Mouse (Mus musculus) heart, embryonic 15.5 days (tissue): ENCODE data around the gene Ropn1. TPM values are rescaled to one million over a fixed set of nuclear protein-coding genes. Genes with fewer than 3 reads are reported as not detected.

Experiments used
- ATAC-seq: fragments of 200-750 bp; cut with Nextera tagmentation; replicated peaks from 2 replicates; pipeline ENCODE4 v1.8.0; 2017; ENCODE audit warnings: low read depth, moderate TSS enrichment; ENCODE audit not compliant: insufficient number of reproducible peaks, insufficient read depth, low FRiP score
- H3K27ac ChIP-seq: fragments of 300-500 bp; sonication (generic); 2 replicates; pipeline ENCODE4 v1.5.1; 2015; ENCODE audit warnings: mild to moderate bottlenecking, inconsistent platforms
- H3K27me3 ChIP-seq: fragments of 300-500 bp; sonication (generic); 2 replicates; pipeline ENCODE4 v1.6.1; 2015; ENCODE audit warnings: inconsistent platforms
- H3K36me3 ChIP-seq: fragments of 300-500 bp; sonication (generic); 2 replicates; pipeline ENCODE4 v1.6.1; 2015; ENCODE audit warnings: mild to moderate bottlenecking, inconsistent platforms
- H3K4me1 ChIP-seq: fragments of 300-500 bp; sonication (generic); replicated peaks from 2 replicates; pipeline ENCODE4 v1.6.1; 2015; ENCODE audit warnings: inconsistent platforms
- H3K4me2 ChIP-seq: fragments of 300-500 bp; sonication (generic); 2 replicates; pipeline ENCODE4 v1.6.1; 2015; ENCODE audit warnings: inconsistent platforms, mild to moderate bottlenecking, moderate library complexity
- H3K4me3 ChIP-seq: fragments of 300-500 bp; sonication (generic); 2 replicates; pipeline ENCODE4 v1.5.1; 2015; ENCODE audit warnings: mild to moderate bottlenecking, inconsistent platforms
- H3K9ac ChIP-seq: fragments of 300-500 bp; sonication (generic); 2 replicates; pipeline ENCODE4 v1.6.1; 2015; ENCODE audit warnings: mild to moderate bottlenecking, inconsistent platforms
- H3K9me3 ChIP-seq: fragments of 300-500 bp; sonication (generic); replicated peaks from 2 replicates; pipeline ENCODE4 v1.6.1; 2016; ENCODE audit warnings: inconsistent platforms
- WGBS: fragments of 180-500 bp; shearing (Covaris S2); methylation state at CpG from one replicate; pipeline ENCODE4 v1.1.7; 2015; ENCODE audit warnings: mixed read lengths; 5-methylcytosine and 5-hydroxymethylcytosine counted together
- polyA plus RNA-seq: library from polyadenylated mRNA; unstranded; fragments of >200 nt; fragmentation: Nextera tagmentation; extraction: Ambion mirVana; gene quantifications from 2 replicates; pipeline ENCODE4 v1.2.1, GENCODE M21; 2015

Gene Ropn1
- 0.24 and 0.38 TPM in 2 replicates for polyA plus RNA-seq

DNA sequence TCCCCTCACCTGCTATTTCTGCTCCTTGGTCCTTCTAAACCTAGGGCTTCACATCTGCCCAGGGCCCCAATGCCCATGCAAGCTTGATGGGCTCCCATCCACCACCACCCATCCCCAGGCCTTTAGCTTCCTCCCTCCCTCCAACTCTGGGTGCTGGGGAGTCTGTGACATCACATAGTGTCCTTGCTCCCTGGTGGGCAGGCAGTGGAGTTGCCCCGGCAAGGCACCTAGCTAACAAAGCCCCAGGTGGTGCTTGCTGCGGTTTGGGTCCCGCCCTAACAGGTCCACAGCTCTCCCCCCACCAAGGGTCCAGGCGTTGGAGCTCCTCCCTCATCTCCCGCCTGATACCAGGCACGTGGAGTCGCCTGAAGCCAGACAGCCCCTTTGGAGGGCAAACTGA is at the start of gene Ropn1:
TSS of gene Ropn1 (plus strand) at position 301 of the 400 bp plus-strand sequence.
- H3K36me3 ChIP-seq = no peaks in the 10 kb centered on the region

DNA sequence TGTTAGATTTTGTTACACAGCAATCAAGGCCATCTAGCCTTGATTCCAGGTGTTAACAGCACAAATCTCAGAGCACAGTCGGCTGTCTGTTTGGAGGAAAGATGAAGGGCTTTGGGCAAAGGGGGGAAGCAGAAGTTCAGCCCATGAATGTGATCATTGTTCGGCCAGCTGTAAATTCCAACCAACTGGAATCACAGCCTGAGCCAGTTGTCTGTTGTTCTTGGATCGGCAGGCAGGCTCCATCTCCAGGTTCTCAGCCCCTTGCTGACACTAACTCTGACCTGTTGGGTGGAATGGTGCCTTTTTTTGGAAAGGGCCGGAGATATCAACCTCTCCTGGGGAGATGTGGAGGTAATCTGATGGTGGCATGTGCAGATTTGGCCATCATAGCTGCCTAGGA is 47.8 kb upstream of the Ropn1 start:
- Histone ChIP-seq H3K4me2 (no peak overlapping the region), H3K9ac (no peak overlapping the region), H3K9me3 (no peaks in the 10 kb centered on the region), H3K4me3 (no peak overlapping the region), H3K4me1 (0 out of 2 replicates have a peak, but pooled peaks cover 2% of the 10 kb centered on the region), H3K36me3 (no peaks in the 10 kb centered on the region), H3K27ac (no peak overlapping the region), H3K27me3 (no peaks in the 10 kb centered on the region)
- WGBS = 51% methylated on average over 4 of the region's 4 CpGs
- ATAC-seq = no peak

More for the DNA sequence above, at the start of gene Ropn1:
- Histone ChIP-seq H3K9me3 (no peaks in the 10 kb centered on the region), H3K27me3 (no peaks in the 10 kb centered on the region), H3K4me2 (no peak within 1 kb of the TSS), H3K4me1 (no peaks in the 10 kb centered on the region), H3K27ac (no peak within 1 kb of the TSS), H3K9ac (no peak within 1 kb of the TSS), H3K4me3 (no peak within 1 kb of the TSS)
- ATAC-seq = no peak
- 46% methylated on average over 7 of the region's 7 CpGs for WGBS

- Histone ChIP-seq H3K36me3 (no peaks in the 10 kb centered on the region), H3K4me2 (no peak overlapping the region), H3K27ac (no peak overlapping the region), H3K27me3 (no peaks in the 10 kb centered on the region), H3K9ac (no peak overlapping the region), H3K4me1 (0 out of 2 replicates have a peak, but pooled peaks cover 2% of the 10 kb centered on the region), H3K9me3 (no peaks in the 10 kb centered on the region), H3K4me3 (no peak overlapping the region)
- ATAC-seq = no peak
- WGBS = 52% methylated on average over 4 of the region's 4 CpGs
Observed at GRCm38 (mm10) chr16:34603076-34603475, 46.6 kb upstream of the Ropn1 start.

GRCm38 (mm10) chr16:34603854-34604253 is 45.9 kb upstream of the Ropn1 start:
- Histone ChIP-seq H3K4me1 (0 out of 2 replicates have a peak, but pooled peaks cover 2% of the 10 kb centered on the region), H3K4me2 (no peak overlapping the region), H3K4me3 (no peak overlapping the region), H3K27me3 (no peaks in the 10 kb centered on the region), H3K9ac (no peak overlapping the region), H3K27ac (no peak overlapping the region), H3K36me3 (no peaks in the 10 kb centered on the region), H3K9me3 (no peaks in the 10 kb centered on the region)
- ATAC-seq = no peak
- WGBS = 65% methylated on average over 6 of the region's 6 CpGs

- no peak overlapping the region for H3K4me3 ChIP-seq
- no peak for ATAC-seq
- H3K27me3 ChIP-seq = no peaks in the 10 kb centered on the region
- H3K27ac ChIP-seq = no peak overlapping the region
- no peak overlapping the region for H3K9ac ChIP-seq
- H3K4me2 ChIP-seq = no peak overlapping the region
- WGBS = 21% methylated on average over 3 of the region's 3 CpGs
- H3K4me1 ChIP-seq = 0 out of 2 replicates have a peak, but pooled peaks cover 2% of the 10 kb centered on the region
- H3K36me3 ChIP-seq = no peaks in the 10 kb centered on the region
- no peaks in the 10 kb centered on the region for H3K9me3 ChIP-seq
Observed at GRCm38 (mm10) chr16:34605679-34606078, 44.0 kb upstream of the Ropn1 start.

DNA sequence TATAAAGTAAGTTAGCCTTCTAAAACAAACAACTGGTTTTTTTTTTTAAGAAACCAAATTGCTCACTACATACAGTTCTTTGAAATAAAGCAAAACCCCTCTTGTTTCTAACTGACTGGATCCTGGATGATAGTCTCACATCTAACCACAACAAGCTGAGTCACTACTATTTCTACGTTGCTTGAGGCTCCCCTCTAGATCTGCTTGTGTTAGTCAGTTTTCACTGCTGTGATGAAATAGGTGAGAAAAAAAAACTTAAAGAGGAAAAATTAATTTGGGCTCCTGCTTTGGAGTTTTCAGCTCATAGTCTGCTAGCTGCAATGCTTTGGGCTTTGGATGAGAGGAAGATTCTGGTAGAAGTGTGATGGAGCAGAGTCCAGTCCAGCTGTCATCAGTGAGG is 39.6 kb upstream of the Ropn1 start:
- ATAC-seq = no peak
- WGBS = 67% methylated on average over 1 of the region's 1 CpGs
- no peaks in the 10 kb centered on the region for H3K4me1 ChIP-seq

DNA sequence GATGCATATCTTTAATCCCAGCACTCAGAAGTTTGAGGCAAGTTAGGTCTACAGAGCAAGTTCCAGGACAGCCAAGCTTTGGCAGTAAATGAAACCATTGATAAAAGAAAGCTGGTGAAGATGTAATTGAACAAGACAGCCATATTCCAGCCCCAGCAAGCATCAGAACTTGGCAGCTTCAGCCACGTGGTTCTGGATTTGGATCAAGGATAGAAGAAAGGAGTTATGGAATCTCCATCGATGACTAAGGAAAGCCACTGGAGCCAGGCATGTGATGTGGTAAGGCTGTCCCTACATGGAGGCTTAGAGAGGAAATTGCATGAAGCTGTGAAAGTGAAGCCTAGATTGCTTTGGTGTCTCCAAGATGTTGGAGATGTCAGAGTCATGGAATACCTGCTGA is 35.7 kb upstream of the Ropn1 start:
- no peaks in the 10 kb centered on the region for H3K36me3 ChIP-seq
- no peak for ATAC-seq
- no peaks in the 10 kb centered on the region for H3K4me1 ChIP-seq
- no peaks in the 10 kb centered on the region for H3K9me3 ChIP-seq
- H3K27ac ChIP-seq = no peak overlapping the region
- no peaks in the 10 kb centered on the region for H3K27me3 ChIP-seq
- H3K4me3 ChIP-seq = no peak overlapping the region
- H3K4me2 ChIP-seq = no peak overlapping the region
- H3K9ac ChIP-seq = no peak overlapping the region
- WGBS = 65% methylated on average over 2 of the region's 2 CpGs

More for the DNA sequence above, 39.6 kb upstream of the Ropn1 start:
- Histone ChIP-seq H3K9me3 (no peaks in the 10 kb centered on the region), H3K4me3 (no peak overlapping the region), H3K4me2 (no peak overlapping the region), H3K27ac (no peak overlapping the region), H3K36me3 (no peaks in the 10 kb centered on the region), H3K27me3 (no peaks in the 10 kb centered on the region), H3K9ac (no peak overlapping the region)

- no peak overlapping the region for H3K27ac ChIP-seq
- H3K4me3 ChIP-seq = no peak overlapping the region
- ATAC-seq = no peak
- no peaks in the 10 kb centered on the region for H3K36me3 ChIP-seq
- no peaks in the 10 kb centered on the region for H3K4me1 ChIP-seq
- no peaks in the 10 kb centered on the region for H3K27me3 ChIP-seq
- no peaks in the 10 kb centered on the region for H3K9me3 ChIP-seq
- 67% methylated on average over 2 of the region's 2 CpGs for WGBS
- no peak overlapping the region for H3K4me2 ChIP-seq
- no peak overlapping the region for H3K9ac ChIP-seq
Observed at GRCm38 (mm10) chr16:34627591-34627990, 22.1 kb upstream of the Ropn1 start.

DNA sequence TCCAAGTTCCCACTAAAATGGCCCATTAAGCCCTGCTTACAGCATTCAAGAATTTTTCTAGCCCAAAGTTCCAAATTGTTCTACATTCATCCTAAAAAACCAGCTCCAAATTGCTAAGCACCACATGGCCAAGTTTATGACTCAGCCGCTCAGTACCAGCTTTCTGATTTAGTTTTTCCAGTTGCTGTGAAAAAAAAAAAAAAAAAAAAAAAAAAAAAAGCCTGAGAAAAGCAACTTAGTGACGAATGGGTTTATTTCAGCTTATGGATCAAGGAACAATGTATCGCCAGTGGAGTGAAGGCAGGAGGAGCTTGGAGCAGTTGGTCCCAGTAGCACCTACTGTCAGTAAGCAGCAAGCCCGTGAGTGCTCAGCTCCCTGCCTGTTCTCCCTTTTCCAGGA is 21.3 kb upstream of the Ropn1 start:
- Histone ChIP-seq H3K4me3 (no peak overlapping the region), H3K27ac (no peak overlapping the region), H3K4me1 (no peaks in the 10 kb centered on the region), H3K9me3 (no peaks in the 10 kb centered on the region), H3K4me2 (no peak overlapping the region), H3K9ac (no peak overlapping the region), H3K36me3 (no peaks in the 10 kb centered on the region), H3K27me3 (no peaks in the 10 kb centered on the region)
- no peak for ATAC-seq
- WGBS = 69% methylated on average over 4 of the region's 4 CpGs

GRCm38 (mm10) chr16:34635557-34635956 is 14.2 kb upstream of the Ropn1 start:
- no peak for ATAC-seq
- WGBS = 39% methylated on average over 3 of the region's 3 CpGs
- no peak overlapping the region for H3K27ac ChIP-seq
- H3K36me3 ChIP-seq = no peaks in the 10 kb centered on the region
- H3K4me2 ChIP-seq = no peak overlapping the region
- no peak overlapping the region for H3K4me3 ChIP-seq
- H3K27me3 ChIP-seq = no peaks in the 10 kb centered on the region
- no peaks in the 10 kb centered on the region for H3K9me3 ChIP-seq
- H3K4me1 ChIP-seq = no peaks in the 10 kb centered on the region
- H3K9ac ChIP-seq = no peak overlapping the region

DNA sequence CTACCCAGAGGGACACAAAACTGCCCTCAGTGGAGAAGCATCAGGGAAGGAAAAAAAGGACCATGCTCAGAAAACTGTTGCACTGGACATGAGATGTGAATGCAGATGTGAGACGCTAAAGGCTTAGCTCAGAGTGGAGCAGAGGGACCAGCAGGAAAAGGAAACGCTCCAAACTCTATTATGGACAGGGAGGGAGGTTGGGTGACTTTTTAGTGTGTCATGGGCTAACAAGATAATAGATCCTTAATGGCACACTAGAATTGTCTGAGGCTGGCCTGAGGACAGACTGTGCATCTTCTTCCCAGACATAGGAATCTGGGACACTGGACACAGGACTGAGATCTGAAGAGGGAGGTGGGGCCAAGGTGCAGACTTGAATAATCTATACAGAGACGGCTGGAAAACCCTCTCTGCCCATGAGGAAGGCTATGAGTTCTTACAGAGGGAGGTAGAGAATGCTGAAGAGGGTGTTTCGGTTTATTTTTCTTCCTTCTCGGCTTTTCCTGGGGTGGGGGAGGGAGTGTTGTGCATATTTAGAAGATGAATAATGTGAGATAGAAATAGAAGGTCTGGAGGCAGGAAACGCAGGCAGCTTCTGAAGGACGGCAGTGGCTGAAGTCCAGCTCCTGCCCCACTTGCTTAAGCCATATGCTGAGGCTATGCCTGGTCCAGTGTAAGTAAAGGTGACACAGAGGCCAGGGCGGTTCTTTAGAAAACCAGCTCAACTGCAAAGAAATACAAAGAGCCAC is 6.0 kb upstream of the Ropn1 start:
- Histone ChIP-seq H3K27ac (no peak overlapping the region), H3K9ac (no peak overlapping the region), H3K4me3 (no peak overlapping the region), H3K4me2 (peak overlapping the region; percentile 16; the same call in 1 of the 2 replicates), H3K4me1 (peaks cover 12% of the 10 kb centered on the region; the same call in 1 of the 2 replicates), H3K36me3 (no peaks in the 10 kb centered on the region), H3K27me3 (no peaks in the 10 kb centered on the region), H3K9me3 (no peaks in the 10 kb centered on the region)
- 35% methylated on average over 8 of the region's 8 CpGs for WGBS
- ATAC-seq = 0 out of 2 replicates have a peak, but pooled peaks have one; percentile 22

GRCm38 (mm10) chr16:34653023-34653422 is 3.3 kb downstream of the Ropn1 start:
- Histone ChIP-seq H3K4me2 (no peak overlapping the region), H3K27ac (no peak overlapping the region), H3K4me3 (no peak overlapping the region), H3K4me1 (peaks cover 2% of the 10 kb centered on the region; the same call in 1 of the 2 replicates), H3K9ac (no peak overlapping the region), H3K27me3 (no peaks in the 10 kb centered on the region), H3K9me3 (no peaks in the 10 kb centered on the region), H3K36me3 (no peaks in the 10 kb centered on the region)
- 79% methylated on average over 5 of the region's 5 CpGs for WGBS
- ATAC-seq = no peak
